Mouse (Mus musculus): ENCODE measurements at regions not wholly inside any gene's neighbourhood (a gene's known extent, or its start where the extent isn't known, plus 50 kb on each side); places are given as distances from the start of the nearest gene placed in this dataset. TPM values are rescaled to one million over a fixed set of nuclear protein-coding genes. Genes with fewer than 3 reads are reported as not detected.

GRCm38 (mm10) chr14:100352961-100353452, 68.5 kb upstream of the Klf12 start:
- DNase-seq (ENCODE audit: low spot score), result no peak

- no peak for DNase-seq (ENCODE audit: low spot score)
These were observed 66.5 kb upstream of the Klf12 start for GRCm38 (mm10) chr14:100351004-100351403.

GRCm38 (mm10) chr14:100350021-100350790, 65.7 kb upstream of the Klf12 start:
- DNase-seq (ENCODE audit: low spot score), result no peak

GRCm38 (mm10) chr14:100348336-100349164, 64.1 kb upstream of the Klf12 start:
- DNase-seq (ENCODE audit: low spot score), result peak; percentile 5

GRCm38 (mm10) chr14:100336926-100337325, 52.4 kb upstream of the Klf12 start:
- DNase-seq (ENCODE audit: low spot score), result no peak

Small RNA genes lying in the stretch of these regions (microRNA-seq; reads per million reads assigned to microRNA genes)
- not detected for gene Gm22401

All from gastrocnemius, adult 18-20 months (tissue).